Mouse (Mus musculus): ENCODE measurements around the gene Lenep.
A peak's percentile ranks its signal among the peaks of the same experiment; 100 is the strongest.

Lenep gene

GRCm38 (mm10) chr3:89419981-89420380 is 17.4 kb upstream of the Lenep start:
- no peak for DNase-seq (ENCODE audit: low spot score)

DNA sequence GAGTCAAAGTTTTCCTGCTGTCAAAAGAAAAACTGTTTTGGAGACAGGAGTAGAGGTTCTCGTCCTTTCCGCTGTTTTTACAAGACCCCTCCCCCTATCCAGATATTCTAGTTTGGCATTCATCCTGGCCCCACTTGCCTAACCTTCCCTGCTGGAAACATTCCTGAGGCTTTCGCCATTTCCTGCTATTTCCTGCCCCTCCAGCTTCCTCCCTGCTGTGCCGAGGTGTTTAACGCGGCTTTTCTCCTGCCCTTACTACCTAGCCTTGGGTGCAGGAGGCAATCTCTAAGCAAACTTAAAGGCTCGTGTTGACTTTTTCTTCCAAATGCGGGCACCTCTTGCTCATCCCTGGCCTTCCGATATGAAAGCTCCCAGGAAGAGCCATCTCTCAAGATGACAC is 17.0 kb upstream of the Lenep start:
- no peak for DNase-seq (ENCODE audit: low spot score)

DNA sequence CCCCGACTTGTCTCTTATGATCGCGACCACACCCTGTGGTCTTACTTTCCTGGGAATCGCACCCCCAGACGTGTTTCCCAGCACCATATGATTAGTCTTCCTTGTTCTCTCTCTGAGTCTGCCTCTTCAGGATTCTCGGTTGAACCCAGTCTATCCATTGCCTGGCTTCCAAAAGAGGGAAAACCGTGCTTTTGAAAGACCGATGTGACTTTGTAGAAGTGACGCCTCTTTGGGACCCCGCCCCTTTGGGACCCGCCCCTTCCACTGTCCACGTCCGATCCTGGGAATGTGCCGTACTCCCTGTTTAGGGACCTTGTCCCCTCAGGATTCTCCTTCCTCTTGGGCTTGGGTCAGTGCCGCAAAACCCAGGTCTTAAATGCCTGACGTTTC is 16.3 kb upstream of the Lenep start:
- peak; percentile 92 for DNase-seq (ENCODE audit: low spot score)

- peak; percentile 92 for DNase-seq (ENCODE audit: low spot score)
Measured at GRCm38 (mm10) chr3:89418170-89418860, 15.7 kb upstream of the Lenep start, which contains the start of the genes Cks1b and Shc1. Gene Cks1b (minus strand): TSS chr3:89418383. Gene Shc1 (plus strand): TSS chr3:89418443.

DNA sequence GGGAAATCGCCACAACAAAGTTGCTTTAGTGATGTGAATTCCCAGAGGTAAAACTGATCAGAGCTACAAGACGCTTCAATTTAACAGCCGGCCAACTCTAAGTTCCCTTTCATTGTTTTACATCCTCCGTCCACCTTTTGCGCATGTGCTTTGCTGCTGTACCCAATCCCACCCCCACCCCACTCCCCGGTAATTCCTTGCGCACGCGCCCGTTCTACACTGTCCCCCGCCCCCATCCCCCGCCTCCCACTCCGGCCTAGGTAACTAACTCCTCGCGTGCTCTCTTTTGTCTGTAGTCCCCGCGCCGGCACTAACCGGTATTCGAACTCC is 15.2 kb upstream of the Lenep start:
- no peak for DNase-seq (ENCODE audit: low spot score)

- DNase-seq (ENCODE audit: low spot score) = no peak
Measured at GRCm38 (mm10) chr3:89417131-89417530, 14.5 kb upstream of the Lenep start.

- DNase-seq (ENCODE audit: low spot score) = no peak
Measured at GRCm38 (mm10) chr3:89416158-89416557, 13.6 kb upstream of the Lenep start.

DNA sequence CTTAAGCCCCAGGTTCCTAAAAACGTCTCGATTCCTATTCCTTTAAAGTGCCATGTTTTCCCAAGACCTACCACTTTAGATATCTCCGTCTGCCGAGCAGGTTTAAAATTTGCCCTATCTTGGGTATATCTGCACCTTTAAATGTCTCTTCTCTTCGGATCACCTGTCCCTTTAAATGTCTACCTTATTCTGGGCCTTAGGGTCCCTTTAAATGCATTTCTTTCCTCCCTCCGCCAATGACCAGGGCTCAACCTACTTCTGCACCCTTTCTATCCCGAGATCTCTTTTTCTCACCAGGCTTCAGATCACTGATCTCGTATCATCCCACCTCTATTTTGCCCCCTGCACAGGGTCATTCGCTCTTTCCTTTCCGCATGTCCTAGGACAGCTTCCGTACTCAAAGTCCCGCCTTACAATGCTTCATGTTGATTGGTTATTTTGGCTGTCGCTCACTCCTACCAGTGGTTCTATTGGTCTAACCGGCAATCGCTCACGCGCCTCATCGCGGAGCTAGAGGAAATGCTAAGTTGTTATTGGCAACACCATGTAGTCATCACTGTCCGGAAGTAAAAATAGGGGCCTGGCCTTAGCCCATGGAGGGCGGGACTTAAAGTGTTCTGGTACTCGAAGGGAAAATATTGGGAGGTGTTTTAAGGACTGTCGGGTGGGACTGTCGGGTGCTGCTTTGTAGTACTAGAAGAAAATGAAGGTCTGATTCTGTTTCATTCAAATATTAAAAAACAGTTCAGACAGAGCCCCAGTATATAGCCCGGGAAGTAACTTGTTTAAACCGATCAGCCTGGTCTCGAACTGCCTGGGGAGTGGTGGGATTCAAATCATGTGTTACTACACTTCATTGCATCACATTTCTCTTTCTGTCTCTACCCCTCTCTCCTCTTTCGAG is 9.1 kb upstream of the Lenep start, which contains the start of gene Flad1:
Gene Flad1 (minus strand): TSS at position 381 of the 904 bp plus-strand sequence.
- DNase-seq (ENCODE audit: low spot score) = peak; percentile 97

DNA sequence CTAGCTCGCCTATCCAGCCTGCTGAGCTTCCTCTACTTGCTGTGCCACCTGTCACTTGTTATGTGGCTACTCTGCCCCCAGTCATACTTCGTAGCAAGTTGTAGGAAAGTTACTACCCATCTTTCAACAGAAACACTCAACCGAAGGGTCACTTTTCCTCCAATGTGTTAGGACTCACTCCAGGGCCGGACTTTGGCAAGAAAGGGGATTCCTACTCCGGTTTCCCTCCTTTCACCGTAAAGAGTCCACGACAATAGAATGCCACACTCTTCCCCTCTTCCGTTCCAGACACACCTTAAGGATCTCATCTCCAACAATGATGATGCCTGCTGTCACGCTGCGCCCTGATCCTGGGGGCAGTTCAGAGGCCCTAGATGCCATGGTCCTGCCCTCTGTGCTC is 8.3 kb upstream of the Lenep start:
- DNase-seq (ENCODE audit: low spot score) = no peak

DNA sequence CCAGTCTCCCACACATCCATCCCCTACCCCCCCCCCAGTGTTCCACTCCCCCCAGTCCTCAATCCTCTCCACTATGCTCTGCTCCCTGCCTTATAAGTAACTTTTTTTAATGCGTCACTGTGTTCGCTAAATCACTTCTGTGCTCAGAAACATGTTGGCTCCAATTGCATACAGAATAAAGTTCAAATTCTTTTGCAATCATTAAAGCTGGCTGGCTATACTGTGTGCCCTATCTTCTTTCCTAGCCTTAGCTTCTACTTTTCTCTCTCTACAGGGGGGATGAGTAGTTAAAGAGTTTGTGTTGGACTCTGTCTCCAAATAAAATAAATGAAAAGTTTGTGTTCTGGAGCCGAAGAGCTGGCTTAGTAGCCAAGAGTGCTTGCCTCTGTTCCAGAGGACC is 7.1 kb upstream of the Lenep start:
- no peak for DNase-seq (ENCODE audit: low spot score)

- DNase-seq (ENCODE audit: low spot score) = no peak
Measured at GRCm38 (mm10) chr3:89408448-89408847, 5.9 kb upstream of the Lenep start.

GRCm38 (mm10) chr3:89406887-89407286 is 4.3 kb upstream of the Lenep start:
- no peak for DNase-seq (ENCODE audit: low spot score)

DNA sequence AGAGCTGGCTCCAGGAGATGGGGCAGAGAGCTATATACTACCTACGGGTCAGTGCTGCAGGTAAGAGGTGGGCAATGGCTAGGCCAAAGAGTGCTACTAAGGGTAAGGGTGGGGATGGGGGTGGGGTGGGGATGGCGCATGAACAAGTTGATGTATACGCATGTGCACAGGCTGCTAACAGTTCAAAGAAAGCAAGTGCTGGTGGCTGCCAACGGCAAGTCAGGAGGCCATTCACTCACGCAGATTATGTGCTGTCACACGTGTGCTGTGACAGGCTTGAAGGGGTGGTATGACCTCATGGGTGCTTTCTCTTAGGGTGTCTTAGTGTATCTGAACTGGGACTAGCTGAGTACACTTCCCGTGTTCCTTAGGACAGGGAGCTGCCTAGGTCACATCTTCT is 1.3 kb downstream of the Lenep start:
- DNase-seq (ENCODE audit: low spot score) = no peak

GRCm38 (mm10) chr3:89396654-89397005 is 6.0 kb downstream of the Lenep start:
- no peak for DNase-seq (ENCODE audit: low spot score)

GRCm38 (mm10) chr3:89395806-89396653 is 6.6 kb downstream of the Lenep start:
- peak; percentile 79 for DNase-seq (ENCODE audit: low spot score)

- DNase-seq (ENCODE audit: low spot score) = no peak
Measured at GRCm38 (mm10) chr3:89395419-89395805, 7.2 kb downstream of the Lenep start.

- DNase-seq (ENCODE audit: low spot score) = peak; percentile 91
Measured at GRCm38 (mm10) chr3:89394894-89395256, 7.7 kb downstream of the Lenep start.

GRCm38 (mm10) chr3:89394006-89394893 is 8.3 kb downstream of the Lenep start, which contains the start of gene Zbtb7b:
Gene Zbtb7b (minus strand): TSS chr3:89394776.
- peak; percentile 93 for DNase-seq (ENCODE audit: low spot score)

- DNase-seq (ENCODE audit: low spot score) = peak; percentile 99
Measured at GRCm38 (mm10) chr3:89393605-89394004, 9.0 kb downstream of the Lenep start.

DNA sequence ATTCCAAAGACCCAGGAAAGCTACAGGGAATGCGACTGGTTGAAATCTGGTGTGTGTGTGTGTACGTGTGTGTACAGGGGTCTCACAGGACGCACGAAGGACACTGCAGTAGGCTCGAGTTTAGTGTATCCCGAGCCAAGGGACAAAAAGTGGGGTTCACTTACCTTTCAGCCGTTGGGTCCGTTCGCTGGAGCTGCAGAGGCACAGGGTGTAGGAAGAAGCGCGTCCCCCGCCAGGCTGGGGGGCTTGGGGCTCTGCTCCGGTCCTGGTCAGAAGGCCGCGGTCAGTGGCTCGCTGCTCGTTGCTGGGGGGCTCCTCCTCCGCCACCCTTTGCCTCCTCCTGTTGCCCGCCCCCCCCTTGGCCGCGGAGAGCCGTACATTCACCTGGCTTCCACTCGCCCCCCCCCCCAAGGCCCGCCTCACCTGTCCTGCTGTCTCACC is 9.7 kb downstream of the Lenep start:
- DNase-seq (ENCODE audit: low spot score) = peak; percentile 67

All from testis, postnatal 10 days (tissue).